Mouse (Mus musculus) macrophage (primary cell): Measurements from ENCODE around the gene Mrpl46. TPM values are rescaled to one million over a fixed set of nuclear protein-coding genes. Genes with fewer than 3 reads are reported as not detected.

Experiments used
- H3K27ac ChIP-seq: fragments of 350-480 bp; formaldehyde crosslinking; 2 replicates; pipeline ENCODE4 v1.9.0; 2021
- H3K36me3 ChIP-seq: fragments of 350-480 bp; formaldehyde crosslinking; 2 replicates; pipeline ENCODE4 v1.9.0; 2021; ENCODE audit errors: inconsistent target
- H3K4me3 ChIP-seq: fragments of 350-480 bp; formaldehyde crosslinking; 2 replicates; pipeline ENCODE4 v1.9.0; 2021; ENCODE audit errors: inconsistent target
- H3K79me2 ChIP-seq: fragments of 350-480 bp; formaldehyde crosslinking; 2 replicates; pipeline ENCODE4 v1.9.0; 2021; ENCODE audit errors: inconsistent target
- WGBS: methylation state at CpG from one replicate; pipeline ENCODE4 v1.1.7; 2026; ENCODE audit warnings: inconsistent platforms; ENCODE audit not compliant: missing documents; 5-methylcytosine and 5-hydroxymethylcytosine counted together
- polyA plus RNA-seq: library from polyadenylated mRNA; stranded (reverse); fragments of 250-400 nt; gene quantifications from 3 replicates; pipeline ENCODE4 v1.2.4, GENCODE M21; 2018; ENCODE audit warnings: inconsistent platforms

Mrpl46 gene
- polyA plus RNA-seq, 1 experiment from 2014 or later = 26.3 TPM

GRCm38 (mm10) chr7:78743731-78744385, 39.5 kb downstream of the Mrpl46 start:
- H3K4me3 ChIP-seq = no peak overlapping the region
- WGBS = 92% methylated on average over 5 of the region's 5 CpGs
- no peaks in the 10 kb centered on the region for H3K79me2 ChIP-seq
- H3K27ac ChIP-seq = no peak overlapping the region
- H3K36me3 ChIP-seq = no peaks in the 10 kb centered on the region

DNA sequence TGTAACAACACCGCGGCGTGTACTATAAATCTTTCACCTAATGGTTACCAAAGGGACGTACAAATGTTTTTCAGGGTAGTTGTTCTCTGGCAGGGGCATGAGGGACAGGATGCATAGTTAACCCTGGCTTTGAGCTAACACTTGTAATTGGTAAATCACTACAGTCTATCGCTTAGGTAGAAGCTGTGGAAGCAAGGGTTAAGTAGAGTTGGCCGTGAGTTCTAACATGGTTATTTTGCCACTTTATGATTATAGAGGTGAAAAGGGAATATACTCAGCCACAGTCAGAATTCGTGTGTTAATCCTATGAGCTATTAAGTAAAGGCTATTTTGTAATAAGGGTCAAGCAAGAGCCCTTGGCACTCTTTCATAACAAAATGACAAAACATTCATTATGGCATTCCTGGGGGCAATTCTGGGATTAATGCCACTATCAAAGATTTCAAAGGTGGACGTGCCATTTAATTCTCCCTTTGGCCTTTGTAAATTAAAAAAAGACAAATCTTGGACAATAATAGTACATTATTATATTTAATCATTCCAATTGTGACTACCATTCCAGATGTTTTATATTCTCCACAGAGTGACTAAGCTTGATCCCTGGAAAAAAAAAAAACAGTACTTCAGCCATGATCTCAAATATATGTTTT, 43.9 kb downstream of the Mrpl46 start:
- Histone ChIP-seq H3K36me3 (no peaks in the 10 kb centered on the region), H3K4me3 (no peak overlapping the region), H3K27ac (no peak overlapping the region), H3K79me2 (no peaks in the 10 kb centered on the region)
- WGBS = 80% methylated on average over 8 of the region's 8 CpGs

- H3K36me3 ChIP-seq = no peaks in the 10 kb centered on the region
- H3K27ac ChIP-seq = no peak within 1 kb of the TSS
- WGBS = 85% methylated on average over 5 of the region's 5 CpGs
- H3K4me3 ChIP-seq = no peak within 1 kb of the TSS
- H3K79me2 ChIP-seq = no peaks in the 10 kb centered on the region
These were observed 45.6 kb downstream of the Mrpl46 start, which contains the start of gene Ntrk3 for GRCm38 (mm10) chr7:78737614-78738210. Ntrk3 (minus strand) TSS chr7:78738012.

- WGBS = 91% methylated on average over 6 of the region's 6 CpGs
These were observed 46.1 kb downstream of the Mrpl46 start for GRCm38 (mm10) chr7:78737196-78737595.

DNA sequence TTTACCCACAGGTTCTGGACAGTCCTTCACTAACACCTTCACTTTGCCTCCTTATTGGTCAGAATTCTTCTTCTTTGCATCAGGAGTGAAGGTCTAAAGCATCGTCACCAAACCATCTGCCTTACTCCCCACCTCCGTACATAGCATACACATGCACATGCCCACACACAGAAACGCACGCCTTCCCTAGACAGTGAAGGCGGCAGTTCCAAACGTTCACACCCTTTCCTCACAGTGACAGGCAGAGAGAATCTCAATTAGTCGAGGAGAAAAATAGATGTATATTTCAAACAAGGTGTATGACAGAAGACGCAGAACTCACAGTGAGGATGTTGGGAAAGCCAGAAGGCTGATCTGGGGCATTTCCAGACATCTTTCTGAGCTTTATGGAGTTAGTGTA, 51.9 kb downstream of the Mrpl46 start:
- Histone ChIP-seq H3K36me3 (no peaks in the 10 kb centered on the region), H3K79me2 (no peaks in the 10 kb centered on the region), H3K27ac (no peak overlapping the region), H3K4me3 (no peak overlapping the region)
- 100% methylated on average over 4 of the region's 8 CpGs for WGBS

More at GRCm38 (mm10) chr7:78737196-78737595, 46.1 kb downstream of the Mrpl46 start:
- Histone ChIP-seq H3K36me3 (no peaks in the 10 kb centered on the region), H3K27ac (no peak overlapping the region), H3K79me2 (no peaks in the 10 kb centered on the region), H3K4me3 (no peak overlapping the region)

Other genes starting within 250 kb of the Mrpl46 start
- gene Ntrk3, start 45.5 kb downstream of the Mrpl46 start, polyA plus RNA-seq = not detected in 3 replicates
- gene Mrps11, start 412 bp downstream of the Mrpl46 start, polyA plus RNA-seq = 19.1 to 26.7 TPM (median 19.5 TPM) in 3 replicates
- gene Det1, start 63.7 kb upstream of the Mrpl46 start, polyA plus RNA-seq = 5.4 to 8.0 TPM (median 7.0 TPM) in 3 replicates
- 17.1 to 40.8 TPM (median 21.4 TPM) in 3 replicates for gene Aen, start 112.3 kb upstream of the Mrpl46 start, polyA plus RNA-seq
- 7.3 to 28.0 TPM (median 9.8 TPM) in 3 replicates for gene Isg20, start 129.9 kb upstream of the Mrpl46 start, polyA plus RNA-seq